Mouse (Mus musculus): Measurements from ENCODE around the gene Ap2a1.

Ap2a1 gene

GRCm38 (mm10) chr7:44954091-44954885, 25.0 kb upstream of the Ap2a1 start:
- in situ Hi-C loops (cut with MboI, MseI): loop anchor here (5.0 kb wide), 1 partner anchor 232 kb away; no protein-coding TSS in a partner anchor

DNA sequence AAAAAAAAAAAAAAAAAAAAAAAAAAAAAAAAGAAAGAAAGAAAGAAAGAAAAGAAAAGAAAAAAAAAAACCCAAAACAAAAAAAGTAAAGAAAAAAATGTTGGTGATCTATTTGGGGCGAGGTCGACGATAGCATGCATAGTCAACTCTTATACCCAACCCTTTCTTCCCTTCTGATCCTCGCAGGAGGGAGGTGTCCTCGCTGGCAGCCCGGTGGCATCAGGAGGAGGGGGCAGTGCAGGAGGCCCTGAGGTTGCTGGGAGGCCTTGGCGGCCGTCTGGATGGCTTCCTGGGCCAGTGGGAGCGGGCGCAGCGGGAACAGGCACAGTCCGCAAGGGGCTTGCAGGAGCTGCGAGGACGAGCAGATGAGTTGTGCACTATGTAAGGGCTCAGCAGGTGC, 24.3 kb upstream of the Ap2a1 start:
- in situ Hi-C loops (cut with MboI, MseI): loop anchor here (5.0 kb wide), 1 partner anchor 231 kb away; no protein-coding TSS in a partner anchor

- in situ Hi-C loops (cut with MboI, MseI): loop anchor here (5.0 kb wide), 1 partner anchor 230 kb away; no protein-coding TSS in a partner anchor
Measured at GRCm38 (mm10) chr7:44952611-44953306, 23.5 kb upstream of the Ap2a1 start.

DNA sequence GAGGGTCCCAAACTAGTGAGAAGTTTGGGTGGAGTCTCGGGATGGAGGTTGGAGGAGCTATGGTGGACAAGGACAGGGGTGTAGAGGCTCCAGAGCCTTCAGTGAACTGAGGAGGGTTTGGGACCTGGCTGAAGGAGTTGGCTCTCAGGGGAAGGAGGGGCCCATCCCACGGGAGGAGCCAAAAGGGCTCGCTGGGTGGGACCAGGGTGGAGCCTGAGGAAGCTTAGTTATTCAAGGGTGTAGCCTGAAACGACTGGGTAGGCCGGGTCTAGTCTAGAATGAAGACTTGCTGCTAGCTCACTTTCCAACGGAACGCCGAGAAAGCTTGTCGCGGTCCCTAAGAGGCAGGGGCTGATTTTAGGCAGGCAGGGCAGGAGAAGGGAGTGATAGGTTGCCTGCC, 22.7 kb upstream of the Ap2a1 start:
- in situ Hi-C loops (cut with MboI, MseI): loop anchor here (5.0 kb wide), 1 partner anchor 230 kb away; no protein-coding TSS in a partner anchor

DNA sequence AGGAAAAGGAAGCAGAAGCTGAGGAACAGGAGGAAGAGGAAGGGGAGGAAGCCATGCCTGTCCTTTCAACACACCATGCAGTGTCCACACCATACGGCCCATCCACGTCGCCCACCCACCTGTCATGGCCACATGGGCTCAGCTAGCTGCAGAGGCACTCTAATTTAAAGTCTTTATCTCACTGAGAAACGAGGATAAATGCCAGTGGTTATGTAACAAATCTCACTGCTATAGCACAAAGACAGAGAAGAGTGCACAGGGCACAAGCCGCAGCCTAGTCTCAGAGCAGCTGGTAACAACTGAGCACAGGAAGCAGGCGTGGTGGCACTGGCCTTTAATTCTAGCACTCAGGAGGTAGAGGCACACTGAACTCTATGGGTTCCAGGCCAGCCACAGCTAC, 20.6 kb upstream of the Ap2a1 start:
- in situ Hi-C loops (cut with MboI, MseI): loop anchor here (5.0 kb wide), 1 partner anchor 228 kb away; no protein-coding TSS in a partner anchor

DNA sequence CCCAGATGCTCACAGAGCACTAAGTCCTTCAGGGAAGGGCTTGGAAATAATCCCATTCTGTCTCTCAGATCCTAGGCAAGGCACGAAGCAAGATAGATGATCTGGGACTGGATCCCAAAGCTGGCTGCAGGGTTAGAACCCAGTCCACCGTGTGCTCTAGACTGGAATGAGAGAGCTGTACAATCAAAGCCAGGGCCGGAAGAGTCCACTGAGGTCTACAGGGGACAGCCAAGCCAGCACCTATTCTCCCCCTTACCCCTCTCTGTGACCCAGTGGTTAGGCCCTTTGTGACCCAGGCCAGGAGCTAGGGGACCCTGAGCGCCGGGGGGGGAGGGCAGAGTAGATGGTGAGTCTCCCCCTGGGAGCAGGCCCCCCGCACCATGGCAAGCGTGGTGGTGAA, 13.6 kb upstream of the Ap2a1 start, which contains the start of gene Tsks:
TSS of gene Tsks (plus strand) at position 301 of the 400 bp plus-strand sequence.
- in situ Hi-C loops (cut with MboI, MseI): no loop called here

DNA sequence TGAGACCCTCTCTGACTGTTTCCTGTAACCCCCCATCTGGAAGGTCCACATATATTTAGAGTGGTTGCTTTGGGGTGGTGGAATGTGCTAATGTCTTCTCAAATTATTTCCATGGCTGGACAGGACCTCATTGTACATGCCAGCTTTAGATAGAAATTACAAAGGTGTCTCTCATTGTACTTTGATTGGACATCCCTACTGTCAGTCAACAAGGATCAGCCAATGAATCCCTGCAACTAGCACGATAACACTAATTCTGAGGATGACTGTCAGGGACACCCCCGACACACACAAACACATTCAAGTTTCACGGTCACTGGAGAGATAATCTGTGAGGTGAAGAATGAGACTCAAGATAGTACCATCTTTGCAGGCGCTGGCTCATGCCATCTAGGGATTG, 9.4 kb upstream of the Ap2a1 start:
- in situ Hi-C loops (cut with MboI, MseI): no loop called here

- in situ Hi-C loops (cut with MboI, MseI): no loop called here
Measured at GRCm38 (mm10) chr7:44928570-44928969, 726 bp downstream of the Ap2a1 start.

DNA sequence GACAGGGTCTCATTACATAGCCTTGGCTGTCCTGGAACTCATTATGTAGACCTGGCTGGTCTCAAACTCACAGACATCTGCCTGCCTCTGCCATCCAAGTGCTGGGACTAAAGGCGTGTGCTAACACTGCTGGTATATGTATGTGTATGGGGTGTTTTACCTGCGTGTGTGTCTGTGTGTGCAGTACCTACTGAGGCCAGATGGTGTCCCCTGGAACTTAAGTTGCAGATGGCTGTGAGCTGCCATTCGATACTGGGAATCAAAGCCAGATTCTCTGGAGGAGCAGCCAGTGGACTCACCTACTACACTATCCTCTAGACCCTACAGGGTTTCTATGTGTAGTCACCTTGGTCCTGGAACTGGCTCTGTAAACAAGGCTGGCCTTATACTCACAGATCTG, 3.8 kb downstream of the Ap2a1 start:
- in situ Hi-C loops (cut with MboI, MseI): no loop called here

GRCm38 (mm10) chr7:44922530-44922929, 6.8 kb downstream of the Ap2a1 start:
- in situ Hi-C loops (cut with MboI, MseI): no loop called here

DNA sequence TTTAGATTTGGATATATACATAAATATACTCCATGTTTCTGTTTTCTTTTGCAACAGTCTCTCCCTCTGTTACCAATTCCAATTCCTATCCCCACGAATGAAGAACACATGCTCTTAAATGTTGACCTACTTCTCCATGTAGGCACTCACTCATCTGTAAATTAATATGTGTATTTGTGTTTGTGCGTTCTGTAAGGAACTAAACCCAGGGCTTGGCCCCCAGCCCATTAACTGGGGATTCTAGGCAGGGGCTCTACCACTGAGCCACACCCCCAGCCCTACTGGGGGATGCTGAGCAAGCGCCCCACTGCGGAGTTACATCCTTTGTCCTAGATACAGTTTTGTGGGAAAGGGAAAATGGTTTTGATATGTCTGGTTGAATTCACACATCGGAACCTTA, 10.2 kb downstream of the Ap2a1 start:
- in situ Hi-C loops (cut with MboI, MseI): loop anchor here (5.0 kb wide), 1 partner anchor 43 kb away; no protein-coding TSS in a partner anchor

DNA sequence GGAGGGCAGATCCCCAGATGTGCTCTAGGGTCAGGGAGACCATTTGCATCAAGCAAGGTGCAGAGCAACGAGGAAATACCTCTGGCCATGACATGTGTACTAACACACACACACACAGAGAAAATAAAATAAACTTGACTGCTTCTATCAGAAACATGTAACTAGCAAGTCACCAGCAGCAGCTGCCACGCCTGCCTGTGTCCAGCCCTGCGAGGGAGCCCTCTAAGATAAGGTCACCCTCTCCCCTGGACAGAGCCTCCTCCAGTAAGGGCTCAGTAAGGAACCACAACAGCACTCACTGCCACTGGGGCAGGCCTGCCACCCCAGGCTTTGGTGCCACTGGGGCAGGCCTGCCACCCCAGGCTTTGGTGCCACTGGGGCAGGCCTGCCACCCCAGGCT, 11.1 kb downstream of the Ap2a1 start:
- in situ Hi-C loops (cut with MboI, MseI): loop anchor here (5.0 kb wide), 1 partner anchor 44 kb away; no protein-coding TSS in a partner anchor

- in situ Hi-C loops (cut with MboI, MseI): loop anchor here (5.0 kb wide), 1 partner anchor 45 kb away; no protein-coding TSS in a partner anchor
Measured at GRCm38 (mm10) chr7:44916881-44917280, 12.4 kb downstream of the Ap2a1 start.

- in situ Hi-C loops (cut with MboI, MseI): loop anchor here (5.0 kb wide), 1 partner anchor 46 kb away; no protein-coding TSS in a partner anchor
Measured at GRCm38 (mm10) chr7:44916191-44916590, 13.1 kb downstream of the Ap2a1 start.

- in situ Hi-C loops (cut with MboI, MseI): loop anchor here (5.0 kb wide), 1 partner anchor 47 kb away; no protein-coding TSS in a partner anchor
Measured at GRCm38 (mm10) chr7:44915314-44915713, 14.0 kb downstream of the Ap2a1 start.

- in situ Hi-C loops (cut with MboI, MseI): no loop called here
Measured at GRCm38 (mm10) chr7:44914396-44914795, 14.9 kb downstream of the Ap2a1 start.

- in situ Hi-C loops (cut with MboI, MseI): no loop called here
Measured at GRCm38 (mm10) chr7:44908706-44909476, 20.4 kb downstream of the Ap2a1 start.

GRCm38 (mm10) chr7:44905430-44905829, 23.9 kb downstream of the Ap2a1 start:
- in situ Hi-C loops (cut with MboI, MseI): no loop called here

DNA sequence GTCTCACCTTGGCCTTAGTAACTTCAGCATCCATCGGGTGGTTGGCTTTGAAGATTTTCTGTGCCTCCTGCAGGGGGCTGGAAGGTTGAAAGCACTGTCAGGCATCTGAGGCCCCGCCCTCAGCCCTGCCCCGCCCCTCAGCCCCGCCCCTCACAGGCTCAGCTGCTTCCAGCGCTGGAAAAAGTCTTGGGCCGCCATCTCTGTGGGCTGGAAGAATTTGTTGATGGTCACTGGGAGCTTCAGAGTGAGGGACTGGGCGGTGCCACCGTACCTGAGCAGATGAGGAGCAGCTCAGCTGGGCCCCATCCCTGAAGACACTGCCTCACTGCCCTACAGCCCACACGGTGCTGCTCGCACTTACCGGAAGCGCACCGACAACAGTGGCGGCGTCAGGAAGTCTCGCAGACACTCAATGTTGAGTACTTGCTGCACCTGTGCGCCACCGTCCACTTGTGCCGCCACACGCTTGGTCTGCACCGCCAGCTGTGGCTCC, 28.0 kb downstream of the Ap2a1 start:
- in situ Hi-C loops (cut with MboI, MseI): no loop called here

GRCm38 (mm10) chr7:44900632-44901031, 28.7 kb downstream of the Ap2a1 start:
- in situ Hi-C loops (cut with MboI, MseI): no loop called here

- in situ Hi-C loops (cut with MboI, MseI): loop anchor here (10.0 kb wide), 1 partner anchor 806 kb away; the partner anchor contains the start of gene Dbp
Measured at GRCm38 (mm10) chr7:44898607-44899006, 30.7 kb downstream of the Ap2a1 start.
